Mouse (Mus musculus) erythroblast, adult 5-6 weeks (primary cell): ENCODE results near the gene Reep6. TPM values are rescaled to one million over a fixed set of nuclear protein-coding genes. Genes with fewer than 3 reads are reported as not detected.

Experiments used
- ATAC-seq: replicated peaks from 2 replicates; pipeline ENCODE4 v1.8.0; 2016; ENCODE audit warnings: moderate number of reproducible peaks, mild to moderate bottlenecking, moderate TSS enrichment, inconsistent platforms; ENCODE audit not compliant: poor library complexity, low FRiP score, severe bottlenecking
- total RNA-seq, 2 experiments: library from RNA; stranded (forward) in 1 of 2; stranded (reverse) in 1 of 2; fragments of 150-400 nt in 1 of 2; fragments of 200-764, 138-1000 nt in 1 of 2; gene quantifications; 2 replicates each; pipeline versions ENCODE4 v1.2.3 to v1.2.4; 2015 to 2017; ENCODE audit warnings: low replicate concordance in 2 of 2

Gene Reep6
- total RNA-seq (2015; ENCODE audit: low replicate concordance) (1.7 and 6.0 TPM in 2 replicates), total RNA-seq (2017; ENCODE audit: low replicate concordance) (2.0 and 4.5 TPM in 2 replicates)

DNA sequence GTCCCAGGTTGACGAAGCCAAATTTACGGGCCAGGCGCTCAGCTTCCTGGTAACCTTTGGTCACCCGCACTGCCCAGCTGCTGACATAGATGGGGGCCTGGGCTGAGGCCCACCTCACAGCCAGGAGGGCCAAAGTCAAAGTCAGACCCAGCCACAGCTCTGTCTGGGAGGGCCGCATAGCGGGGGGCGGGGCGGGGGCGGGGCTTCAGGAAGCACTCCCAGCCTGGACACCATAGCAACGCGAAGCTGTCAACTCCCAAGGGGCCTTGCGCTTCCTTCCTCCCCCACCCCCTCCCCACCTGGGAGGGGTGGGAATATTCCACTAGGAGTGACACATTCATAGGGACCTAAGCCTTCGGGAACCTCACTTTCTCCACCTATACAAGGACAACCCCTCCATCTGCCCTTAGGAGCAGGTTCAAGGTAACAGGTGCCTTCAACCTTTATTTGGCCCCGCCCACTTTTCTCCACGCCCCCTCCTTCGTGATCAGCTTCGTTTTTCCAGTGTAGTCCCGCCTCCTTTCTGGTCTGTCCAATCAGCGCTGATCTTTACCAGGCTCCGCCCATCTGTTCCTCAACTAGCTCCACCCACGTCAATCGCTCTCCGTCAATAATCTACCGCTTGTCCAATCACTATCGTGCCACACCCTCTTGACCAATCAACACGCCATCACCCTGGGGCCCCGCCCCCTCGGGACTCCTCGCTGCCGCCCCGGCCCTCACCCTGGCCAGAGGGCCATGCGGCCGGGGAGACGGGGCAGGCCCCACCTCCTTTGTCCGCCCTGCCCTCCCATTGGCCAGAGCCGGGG lies at the start of gene Reep6, which contains the start of gene Pcsk4:
TSS of gene Reep6 (plus strand) at position 681 of the 809 bp plus-strand sequence.
TSS of gene Pcsk4 (minus strand) at position 226 of the 809 bp plus-strand sequence.
- peak; percentile 74 for ATAC-seq

DNA sequence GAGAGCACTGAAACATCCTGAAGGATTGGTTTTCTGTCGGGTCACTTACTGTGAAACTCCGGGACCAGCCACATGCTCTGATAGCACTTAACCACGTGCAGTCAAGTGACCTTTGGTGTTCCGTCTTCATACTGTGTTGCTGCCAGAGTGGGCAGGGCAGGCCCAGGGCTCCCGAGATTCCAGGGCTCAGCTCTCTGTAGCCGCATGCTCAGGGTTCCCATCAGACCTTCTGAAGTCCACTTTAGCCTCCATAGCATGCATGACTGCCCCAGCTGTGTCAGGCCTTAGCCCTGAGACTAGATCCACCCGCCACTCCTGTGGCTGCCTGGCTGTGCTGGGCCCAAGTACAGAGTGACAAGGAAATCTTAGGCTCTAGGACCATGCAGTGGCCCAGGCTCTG lies 48.4 kb upstream of the Reep6 start:
- no peak for ATAC-seq

DNA sequence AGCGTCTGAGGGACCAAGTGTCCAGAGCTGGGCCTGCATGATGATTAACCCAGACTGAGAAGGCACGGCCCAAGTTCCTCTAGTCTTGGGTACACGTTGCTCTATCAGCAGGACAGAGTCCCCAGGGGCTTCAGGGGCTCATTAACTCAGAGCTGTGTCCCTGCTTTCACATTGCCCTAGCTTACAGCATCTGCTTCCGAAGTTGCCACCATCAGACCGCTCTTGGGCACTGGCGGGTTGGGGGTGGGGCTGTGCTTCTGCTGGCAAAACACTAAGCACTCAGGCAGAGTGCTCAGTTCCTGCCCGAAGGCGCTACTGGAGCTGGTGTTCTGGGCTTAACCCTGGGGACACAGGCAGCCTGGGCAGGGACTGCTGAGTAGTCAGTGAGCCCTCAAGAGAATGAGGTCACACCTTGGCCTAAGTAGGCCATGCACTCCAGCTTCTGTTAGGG lies 47.8 kb upstream of the Reep6 start:
- ATAC-seq = no peak

DNA sequence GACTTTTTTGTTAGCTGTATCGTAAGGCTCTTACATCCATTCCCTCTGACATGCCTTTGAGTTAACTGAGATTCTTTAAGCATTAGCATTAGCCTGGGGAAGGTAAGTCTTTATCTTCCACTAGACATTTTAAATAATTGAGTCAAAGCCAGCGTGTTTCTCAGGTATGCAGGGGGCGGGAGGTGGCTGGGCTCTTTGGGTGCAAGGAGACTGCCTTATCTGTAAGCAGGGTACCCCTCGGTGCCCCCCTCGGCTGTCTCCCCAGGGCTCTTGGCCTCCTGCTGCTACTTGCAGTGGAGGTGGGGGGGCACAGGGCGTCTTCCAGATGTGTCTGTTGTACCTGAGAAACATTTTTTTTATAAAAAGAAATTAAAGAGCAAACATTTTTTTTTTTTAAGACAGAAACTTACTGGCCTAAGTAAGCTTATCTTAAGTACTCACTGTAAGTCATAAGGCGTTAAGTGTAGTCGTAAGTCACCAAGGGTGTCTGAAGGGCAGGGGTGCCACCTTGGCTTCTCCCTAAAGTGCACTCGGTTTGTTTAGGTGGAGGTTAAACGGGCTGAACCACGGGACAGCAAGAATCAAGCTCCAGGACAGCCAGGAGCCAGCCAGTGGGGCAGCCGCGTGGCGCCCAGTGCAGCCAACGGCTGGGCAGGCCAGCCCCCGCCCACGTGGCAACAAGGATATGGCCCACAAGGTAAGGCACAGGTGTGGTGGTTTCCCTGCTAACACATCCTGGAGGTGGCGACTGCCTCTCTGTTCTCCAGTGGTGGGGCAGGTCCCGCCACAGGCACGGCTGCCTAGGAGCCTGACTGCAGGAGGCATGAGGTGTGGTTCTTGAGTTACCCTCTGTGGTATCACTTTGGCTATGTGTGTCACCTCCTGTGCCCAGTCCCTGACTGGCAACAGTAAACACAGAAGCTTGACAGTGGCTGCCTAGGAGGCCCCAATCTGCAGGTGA lies 47.0 kb upstream of the Reep6 start:
- ATAC-seq = no peak

GRCm38 (mm10) chr10:80285222-80286070 lies 44.3 kb upstream of the Reep6 start:
- ATAC-seq = no peak

- ATAC-seq = no peak
Observed at GRCm38 (mm10) chr10:80288097-80288496, 41.7 kb upstream of the Reep6 start.

DNA sequence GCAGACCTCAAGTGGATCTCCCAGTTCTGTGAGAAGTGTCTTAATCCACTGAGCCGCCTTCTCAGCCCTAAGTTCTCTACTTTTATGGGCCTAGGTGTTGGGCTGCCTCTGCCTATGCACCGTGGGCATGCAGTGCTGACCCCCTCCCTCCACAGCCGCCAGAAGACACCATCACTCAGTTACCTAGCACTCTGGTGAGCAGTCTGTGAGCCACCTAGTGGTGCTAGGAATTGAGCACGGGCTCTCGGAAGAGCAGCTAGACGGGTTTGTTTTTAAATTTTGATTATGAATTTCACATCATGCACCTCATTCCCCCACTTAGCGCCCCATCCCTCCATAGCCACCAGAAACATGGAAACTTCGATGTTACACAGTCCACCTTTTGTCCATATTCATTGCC lies 41.1 kb upstream of the Reep6 start:
- no peak for ATAC-seq

DNA sequence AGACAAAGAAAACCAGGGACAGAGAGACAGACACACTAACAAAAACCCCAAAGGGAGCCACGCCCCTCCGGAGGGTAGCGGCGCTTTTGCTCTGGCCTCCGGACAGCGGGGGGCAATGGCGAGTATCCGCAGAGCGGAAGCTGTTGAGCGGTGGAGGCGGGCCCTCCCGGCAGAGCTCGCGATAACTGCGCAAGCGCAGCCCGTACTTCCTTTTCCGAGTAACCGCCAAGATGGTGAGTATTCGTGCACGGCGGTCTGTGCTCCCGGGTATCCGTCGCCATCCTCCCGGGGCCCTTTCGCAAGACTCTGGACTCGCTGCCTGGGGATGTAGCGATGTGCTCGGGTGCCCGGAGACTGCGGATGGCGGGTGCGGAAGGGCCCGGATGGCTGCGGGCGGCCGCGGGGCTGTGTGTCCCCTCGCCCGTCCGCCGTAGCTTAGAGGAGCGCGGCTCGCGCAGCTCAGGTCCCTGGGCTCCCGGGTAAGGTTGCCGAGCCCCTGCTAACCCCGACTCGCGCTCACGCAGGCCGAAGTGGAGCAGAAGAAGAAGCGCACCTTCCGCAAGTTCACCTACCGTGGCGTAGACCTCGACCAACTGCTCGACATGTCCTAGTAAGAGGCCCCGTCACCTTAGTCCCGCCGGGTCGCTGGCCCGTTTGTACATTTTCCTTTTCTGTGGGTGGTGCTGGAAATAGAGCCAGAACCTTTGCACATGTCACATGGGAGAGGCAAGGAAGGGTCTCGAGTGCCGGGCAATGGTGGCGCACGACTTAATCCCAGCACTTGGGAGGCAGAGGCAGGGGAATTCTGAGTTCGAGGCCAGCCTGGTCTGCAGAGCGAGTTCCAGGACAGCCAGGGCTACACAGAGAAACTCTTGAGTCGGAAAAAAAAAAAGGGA lies 37.3 kb upstream of the Reep6 start, which contains the start of gene Rps15:
TSS of gene Rps15 (plus strand) at position 203 of the 896 bp plus-strand sequence.
- peak; percentile 91 for ATAC-seq

DNA sequence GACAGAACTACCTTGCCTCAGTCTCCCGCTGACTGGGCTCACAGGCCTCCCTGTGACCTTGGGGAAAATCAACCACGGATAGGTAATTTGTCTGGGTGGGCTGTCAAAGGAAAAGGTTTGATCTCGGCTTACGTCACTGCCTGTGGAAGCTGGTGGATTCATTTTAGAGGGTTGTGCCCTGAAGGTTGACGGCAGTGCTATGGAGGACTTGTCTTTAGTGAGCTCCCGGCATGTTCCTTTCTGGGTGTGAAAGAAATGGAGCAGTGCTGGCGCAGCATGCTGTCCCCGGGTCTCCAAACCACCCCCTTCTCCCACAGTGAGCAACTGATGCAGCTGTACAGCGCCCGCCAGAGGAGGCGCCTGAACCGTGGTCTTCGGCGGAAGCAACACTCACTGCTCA lies 36.4 kb upstream of the Reep6 start:
- no peak for ATAC-seq

- ATAC-seq = no peak
Observed at GRCm38 (mm10) chr10:80294311-80294710, 35.4 kb upstream of the Reep6 start.

- ATAC-seq = no peak
Observed at GRCm38 (mm10) chr10:80294788-80295303, 34.9 kb upstream of the Reep6 start.

DNA sequence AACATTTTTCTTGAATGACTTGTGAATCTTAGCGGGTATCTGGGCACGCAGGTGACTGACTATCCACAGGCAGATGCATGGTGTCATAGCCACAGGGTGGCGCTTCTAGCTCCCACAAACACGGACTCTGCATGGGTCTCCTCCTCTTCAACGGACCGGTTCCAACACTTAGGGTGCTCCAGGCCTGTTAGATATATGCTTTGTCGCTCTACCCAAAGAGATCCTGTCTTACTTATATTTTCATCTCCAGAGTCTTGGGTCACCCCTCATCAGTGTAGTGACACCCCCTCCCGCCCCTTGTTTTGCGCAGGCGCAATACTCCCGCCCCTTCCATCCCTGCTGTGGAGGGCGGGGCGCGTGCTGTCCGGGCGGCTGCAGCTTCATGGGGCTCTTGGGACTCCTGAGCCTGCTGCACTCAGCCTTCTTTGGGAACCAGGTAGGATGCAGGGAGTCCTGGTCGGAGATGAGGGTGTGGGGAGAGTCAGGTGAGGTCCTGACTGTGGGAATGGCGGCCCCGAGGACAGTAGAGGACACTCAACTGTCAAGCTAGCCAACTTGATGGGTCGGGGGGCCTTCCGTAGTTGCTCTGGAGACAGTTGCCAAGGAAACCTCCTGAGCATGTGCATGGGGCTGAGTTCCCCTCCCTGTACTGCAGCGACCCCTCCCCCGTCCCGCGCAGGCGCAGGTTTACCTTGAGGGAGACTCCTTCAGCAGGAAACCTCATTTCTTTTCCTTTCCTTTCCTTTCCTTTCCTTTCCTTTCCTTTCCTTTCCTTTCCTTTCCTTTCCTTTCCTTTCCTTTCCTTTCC lies 33.9 kb upstream of the Reep6 start, which contains the start of gene Apc2:
TSS of gene Apc2 (plus strand) at position 360 of the 808 bp plus-strand sequence.
- ATAC-seq = peak; percentile 51

DNA sequence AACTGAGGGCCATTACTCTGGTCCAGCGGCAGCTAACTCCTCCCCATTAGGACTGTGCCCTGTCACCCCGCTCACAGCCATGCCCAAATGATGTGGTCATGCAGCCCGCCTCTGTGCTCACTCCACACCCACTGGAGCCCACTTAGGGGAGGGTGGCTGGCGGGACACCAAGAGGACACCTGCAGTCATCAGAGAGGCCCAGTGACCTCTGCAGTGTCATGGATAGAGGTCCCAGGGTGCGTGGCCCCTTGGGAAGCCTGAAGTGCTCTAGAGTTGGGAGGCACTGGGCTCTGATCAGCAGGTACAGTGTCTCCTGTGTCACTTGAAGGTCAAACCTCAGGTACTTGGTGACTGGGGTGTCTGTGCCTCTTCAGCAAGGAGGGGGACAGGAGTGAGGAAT lies 32.9 kb upstream of the Reep6 start:
- ATAC-seq = no peak

DNA sequence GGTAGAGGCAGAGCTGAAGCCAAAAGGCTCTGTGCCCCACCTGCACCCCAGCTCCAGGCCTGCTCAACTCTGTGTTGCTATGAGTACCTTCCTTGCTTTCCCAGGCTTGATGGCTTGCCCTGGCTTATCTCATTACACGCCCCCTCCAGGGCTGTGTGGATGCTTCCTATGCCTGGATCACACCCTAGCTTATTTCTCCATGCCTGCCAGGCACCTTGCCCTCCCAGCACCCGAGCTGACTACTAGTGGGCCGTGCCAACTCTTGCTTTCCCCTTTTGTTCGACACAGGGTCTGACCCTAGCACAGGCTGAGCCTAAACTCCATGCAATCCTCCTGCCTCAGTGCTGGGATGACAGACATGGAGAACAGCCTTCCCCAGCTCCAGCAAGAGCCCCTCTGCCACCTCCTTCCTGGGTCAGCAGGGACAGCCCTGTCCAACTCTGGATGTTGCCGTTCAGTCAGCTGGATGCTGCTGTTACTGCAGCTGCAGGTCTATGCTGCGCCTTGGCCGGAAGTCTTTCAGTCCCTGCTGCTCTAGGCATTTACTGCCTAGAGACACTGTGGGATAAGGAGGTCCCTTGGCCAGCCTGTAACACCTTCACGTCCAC lies 32.1 kb upstream of the Reep6 start:
- no peak for ATAC-seq

- no peak for ATAC-seq
Observed at GRCm38 (mm10) chr10:80298571-80299281, 31.0 kb upstream of the Reep6 start.

DNA sequence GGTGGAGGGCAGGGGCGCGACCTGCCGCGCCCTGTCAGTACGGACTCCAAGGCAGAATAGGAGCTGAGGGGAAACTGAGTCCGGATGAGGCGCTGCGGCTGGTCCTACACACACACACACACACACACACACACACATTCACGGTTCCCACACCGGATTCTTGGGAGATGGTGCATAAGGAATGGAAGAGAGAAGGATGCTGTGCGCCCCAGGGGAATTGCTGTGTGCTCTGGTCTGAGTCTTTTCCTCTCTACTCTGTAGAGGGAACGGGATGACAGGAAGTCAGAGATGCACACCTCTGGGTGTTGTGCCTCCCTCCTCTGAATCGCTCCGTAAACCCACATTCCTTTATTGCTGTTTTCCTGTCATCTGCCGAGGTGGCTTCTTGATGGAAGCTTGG lies 30.5 kb upstream of the Reep6 start:
- no peak for ATAC-seq
